Mouse (Mus musculus): Measurements from ENCODE around the gene AW011738. TPM values are rescaled to one million over a fixed set of nuclear protein-coding genes. Genes with fewer than 3 reads are reported as not detected.

The AW011738 gene
- total RNA-seq, 2 experiments from 2014 or later = 7.6 to 7.7 TPM

- no peak for DNase-seq
Measured at GRCm38 (mm10) chr4:156249567-156249966, 46.5 kb downstream of the AW011738 start.

- no peak for DNase-seq
Measured at GRCm38 (mm10) chr4:156251081-156251480, 48.0 kb downstream of the AW011738 start.

GRCm38 (mm10) chr4:156252140-156252539 is 49.0 kb downstream of the AW011738 start:
- no peak for DNase-seq

DNA sequence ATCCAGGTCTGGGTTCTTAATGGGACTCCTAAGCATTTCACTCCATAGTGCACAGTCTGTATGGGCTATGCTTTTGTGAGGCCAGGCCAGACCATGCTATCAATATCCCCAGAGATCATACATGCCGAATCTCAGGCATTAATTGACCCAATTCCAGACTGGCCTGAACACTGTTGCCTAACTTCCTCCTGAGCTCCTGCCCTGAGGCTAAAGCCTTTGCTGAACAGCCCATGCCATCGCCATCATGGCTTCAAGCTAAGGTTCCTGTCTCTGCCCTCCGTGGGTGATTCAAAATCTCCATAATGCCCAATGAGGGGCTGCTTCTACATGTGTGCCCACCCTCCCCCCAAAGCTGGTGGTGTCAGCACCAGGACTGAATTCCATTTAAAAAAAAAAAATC is 49.5 kb downstream of the AW011738 start:
- DNase-seq = no peak

DNA sequence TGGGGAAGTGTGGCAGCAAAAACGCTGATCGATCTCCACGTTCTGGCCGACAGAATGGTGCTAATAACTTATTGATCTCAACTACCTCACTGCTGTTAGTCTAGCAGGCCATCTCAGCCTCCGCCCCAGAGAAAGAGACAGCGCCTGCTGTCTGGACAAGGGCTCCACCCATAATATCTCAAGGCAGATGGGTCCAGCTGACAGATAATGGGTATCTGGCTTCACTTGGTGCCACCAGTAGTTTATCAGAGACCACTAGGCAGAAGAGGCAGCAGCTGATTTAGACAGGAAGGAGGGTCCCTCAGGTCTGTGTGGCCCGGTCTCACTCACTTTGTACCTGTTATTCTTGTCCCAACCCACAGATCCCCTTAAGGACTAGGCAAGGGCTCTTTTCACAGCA is 49.9 kb downstream of the AW011738 start:
- DNase-seq = no peak

- no peak for DNase-seq
Measured at GRCm38 (mm10) chr4:156254361-156255077, 51.4 kb downstream of the AW011738 start.

Small RNA genes within 50 kb of the gene (microRNA-seq; reads per million reads assigned to microRNA genes)
- 3.5 to 4.5 reads per million in 2 experiments for gene Mir7658

Other genes starting within 250 kb of the AW011738 start
- gene C1qtnf12, start 241.0 kb upstream of the AW011738 start, total RNA-seq (2021) = 10 to 100 TPM; 14.7 to 15.2 TPM
- 1 to 10 TPM; 4.1 to 4.5 TPM for gene B3galt6, start 210.7 kb upstream of the AW011738 start, total RNA-seq (2021)
- 100 to 1,000 TPM; 107 to 109 TPM for gene Sdf4, start 210.4 kb upstream of the AW011738 start, total RNA-seq (2021)
- gene Tnfrsf4, start 189.5 kb upstream of the AW011738 start, total RNA-seq (2021) = under 1 TPM; 0.34 to 0.62 TPM
- gene Tnfrsf18, start 177.1 kb upstream of the AW011738 start, total RNA-seq (2021) = under 1 TPM in 1 of 2 experiments, not detected in 1; 0.29 TPM
- under 1 TPM; 0.16 to 0.55 TPM for gene Ttll10, start 143.9 kb upstream of the AW011738 start, total RNA-seq (2021)
- 1 to 10 TPM; 7.3 to 9.4 TPM for gene 9430015G10Rik, start 93.3 kb upstream of the AW011738 start, total RNA-seq (2021)
- gene Rnf223, start 72.8 kb upstream of the AW011738 start, total RNA-seq (2021) = under 1 TPM in 1 of 2 experiments, not detected in 1; 0.25 TPM
- 100 to 1,000 TPM; 112 TPM for gene Agrn, start 5.8 kb upstream of the AW011738 start, total RNA-seq (2021)
- gene Isg15, start 2.5 kb upstream of the AW011738 start, total RNA-seq (2021) = 1 to 10 TPM; 1.3 to 1.4 TPM
- gene Perm1, start 12.6 kb downstream of the AW011738 start, total RNA-seq (2021) = 100 to 1,000 TPM in 1 of 2 experiments, 10 to 100 TPM in 1; 91.2 to 106 TPM
- 10 to 100 TPM in 1 of 2 experiments, 1 to 10 TPM in 1; 9.1 to 10.2 TPM for gene Plekhn1, start 31.6 kb downstream of the AW011738 start, total RNA-seq (2021)
- gene Noc2l, start 32.7 kb downstream of the AW011738 start, total RNA-seq (2021) = 10 to 100 TPM; 25.2 to 25.4 TPM
- gene Samd11, start 52.4 kb downstream of the AW011738 start, total RNA-seq (2021) = under 1 TPM; 0.16 to 0.29 TPM
- not detected for gene Vmn2r-ps159, start 127.8 kb downstream of the AW011738 start, total RNA-seq (2021)